Mouse (Mus musculus): ENCODE measurements around the gene Gm49396.

Gm49396 gene

DNA sequence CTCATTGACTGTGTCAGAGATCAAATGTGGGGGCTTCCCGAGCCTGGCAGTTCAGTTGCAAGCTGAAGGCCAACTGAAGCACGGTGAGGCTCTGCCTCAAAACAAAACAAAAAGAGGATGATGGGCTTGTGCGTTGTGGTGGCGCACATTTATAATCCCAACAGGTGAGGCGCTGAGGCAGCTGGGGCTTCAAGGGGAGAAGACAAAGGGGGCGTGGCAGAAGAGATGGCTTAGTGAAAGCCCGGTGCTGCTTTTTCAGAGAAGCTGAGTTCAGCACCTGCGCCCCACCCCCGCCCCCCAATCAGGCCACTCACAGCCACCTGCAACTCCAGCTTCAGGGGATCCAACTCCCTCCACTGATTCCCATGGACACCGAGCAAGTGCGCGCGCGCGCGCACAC is 45.3 kb downstream of the Gm49396 start:
- DNase-seq (ENCODE audit: low spot score in 2 of 2), result no peak

DNA sequence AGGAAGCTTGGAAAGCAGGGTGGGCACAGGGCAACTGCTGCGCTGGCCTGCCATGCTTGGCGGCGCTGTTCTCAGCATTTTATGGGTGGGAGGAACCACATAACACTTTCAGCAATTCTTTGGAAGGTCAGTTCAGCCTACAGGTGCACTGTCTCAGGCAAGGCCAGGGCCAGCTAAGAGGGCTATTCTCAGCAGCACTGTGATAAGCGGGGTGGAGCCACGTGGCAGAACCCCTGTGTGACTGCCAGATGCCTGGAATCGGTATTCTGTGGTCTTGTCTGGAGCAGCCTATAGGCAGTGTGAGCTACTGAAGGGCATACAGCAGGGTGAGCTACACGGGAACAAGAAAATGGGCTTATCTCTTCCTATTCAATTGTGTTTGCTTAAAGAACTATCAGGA is 46.9 kb downstream of the Gm49396 start:
- no peak for DNase-seq (ENCODE audit: low spot score in 2 of 2)

DNA sequence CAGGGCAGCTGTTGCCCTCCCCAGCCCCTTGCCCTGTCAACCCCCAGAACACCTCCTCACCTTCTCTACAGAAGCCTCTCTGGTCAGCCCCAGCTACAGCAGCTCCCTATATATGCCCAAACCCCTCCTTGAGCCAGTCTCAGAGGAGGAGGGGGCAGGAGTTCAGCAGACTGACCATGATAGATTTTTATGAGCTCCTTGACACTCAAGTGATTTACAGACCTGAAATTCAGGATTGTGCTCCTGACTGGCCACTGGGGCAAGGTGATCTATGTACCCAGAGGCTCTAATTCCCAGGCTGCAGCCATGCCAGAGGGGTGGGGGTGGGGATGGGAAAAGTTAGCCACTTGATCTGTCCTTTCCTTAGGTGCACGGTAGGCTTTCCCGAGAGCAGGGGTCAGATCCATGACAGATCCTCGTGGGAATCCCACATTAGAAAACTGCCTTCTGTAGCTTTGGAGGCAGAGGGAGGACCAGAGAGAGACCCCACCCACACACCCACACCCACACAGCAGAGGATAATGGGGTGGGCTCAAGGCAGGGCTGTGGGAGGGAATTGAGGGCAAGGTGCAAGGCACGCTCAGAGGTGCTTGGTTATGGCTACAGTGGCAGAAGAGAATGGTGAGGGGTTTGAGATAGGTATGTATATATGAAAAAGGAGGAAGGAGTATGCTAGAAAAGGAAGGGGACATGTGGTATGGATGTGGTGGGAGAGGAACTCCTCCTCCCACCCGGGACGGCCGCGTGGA is 49.7 kb downstream of the Gm49396 start, which contains the start of gene Upk1a:
Upk1a (minus strand) TSS at position 194 of the 749 bp plus-strand sequence.
- no peak for DNase-seq (ENCODE audit: low spot score in 2 of 2)

DNA sequence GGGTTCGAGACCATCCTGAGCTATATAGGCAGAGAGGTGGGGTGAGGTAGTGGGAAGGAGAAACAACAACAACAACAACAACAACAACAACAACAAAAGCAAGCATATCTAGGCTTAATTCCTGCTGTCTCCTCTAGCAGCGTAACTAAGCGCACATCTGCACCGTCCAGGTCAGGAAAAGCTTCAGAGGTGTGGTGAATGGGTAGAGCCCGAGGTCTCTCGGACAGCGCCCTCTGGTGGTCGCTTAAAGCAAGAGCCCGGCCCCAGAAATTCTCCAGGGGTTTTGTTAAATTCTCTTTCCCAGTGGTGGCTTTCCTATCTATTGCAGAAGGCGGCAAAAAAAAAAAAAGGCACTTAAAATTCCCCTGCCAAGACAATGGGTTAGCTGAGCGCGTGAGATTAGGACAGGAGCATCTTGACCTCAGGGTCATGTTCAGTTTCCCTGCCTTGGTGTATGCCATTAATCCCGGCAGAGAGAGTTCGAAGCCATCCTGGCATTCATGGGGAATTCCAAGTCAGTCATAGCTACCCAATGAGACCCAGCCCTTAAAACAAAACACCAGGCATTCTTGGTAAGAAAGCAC is 50.5 kb downstream of the Gm49396 start:
- peak; percentile 39 to 56 for DNase-seq (ENCODE audit: low spot score in 2 of 2)

DNA sequence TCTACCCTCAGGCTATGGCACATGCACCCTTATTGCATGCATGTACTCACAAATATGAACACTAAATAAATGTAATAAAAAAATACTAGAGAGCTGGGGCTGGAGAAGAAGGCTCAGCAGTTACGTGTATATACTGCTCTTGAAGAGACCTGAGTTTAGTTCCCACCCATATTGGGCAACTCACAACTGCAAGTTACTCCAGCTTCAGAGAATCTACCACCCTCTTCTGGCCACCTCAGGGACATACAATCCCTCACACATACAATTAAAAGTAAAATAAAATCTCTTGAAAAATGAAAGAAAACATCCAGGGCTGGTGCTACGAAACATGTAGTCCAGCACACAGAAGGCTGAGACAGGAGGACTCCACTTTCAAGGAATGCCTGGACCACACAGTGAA is 51.3 kb downstream of the Gm49396 start:
- DNase-seq (ENCODE audit: low spot score in 2 of 2), result peak in 1 of 2 experiments; percentile 13

DNA sequence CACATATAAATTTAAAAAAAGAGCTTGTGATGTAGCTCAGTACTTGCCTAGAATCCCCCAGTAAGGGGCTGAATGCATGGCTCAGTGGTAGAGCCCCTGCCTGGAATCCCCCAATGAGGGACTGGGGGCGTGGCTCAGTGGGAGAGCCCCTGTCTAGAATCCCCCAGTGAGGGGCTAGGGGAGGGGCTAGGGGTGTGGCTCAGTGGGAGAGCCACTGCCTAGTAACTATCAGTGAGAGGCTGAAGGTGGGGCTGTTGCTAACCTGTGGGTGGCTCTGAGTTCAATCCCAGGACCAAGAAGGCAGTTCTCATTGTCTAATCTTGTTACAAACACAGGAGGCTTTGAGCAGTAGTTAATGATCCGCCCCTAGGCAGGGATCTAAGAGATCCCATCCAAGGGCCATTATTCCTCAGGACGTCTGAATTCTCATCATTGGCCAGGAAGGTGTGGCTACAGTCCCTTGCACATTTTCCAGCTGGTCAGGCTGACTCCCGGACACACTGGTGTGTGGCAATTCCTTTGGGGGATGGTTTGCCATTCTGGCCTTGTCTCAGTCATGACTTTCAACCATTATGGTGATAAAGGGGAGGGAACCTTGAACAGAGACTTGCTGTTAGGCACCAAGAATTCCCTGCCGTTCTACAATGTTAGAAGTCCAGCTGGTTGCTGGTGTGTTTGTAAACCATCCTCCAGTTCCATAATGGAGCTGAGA is 52.1 kb downstream of the Gm49396 start:
- no peak for DNase-seq (ENCODE audit: low spot score in 2 of 2)
